ENCODE assay signal across 24 mouse cellular contexts in the genomic region with DNA sequence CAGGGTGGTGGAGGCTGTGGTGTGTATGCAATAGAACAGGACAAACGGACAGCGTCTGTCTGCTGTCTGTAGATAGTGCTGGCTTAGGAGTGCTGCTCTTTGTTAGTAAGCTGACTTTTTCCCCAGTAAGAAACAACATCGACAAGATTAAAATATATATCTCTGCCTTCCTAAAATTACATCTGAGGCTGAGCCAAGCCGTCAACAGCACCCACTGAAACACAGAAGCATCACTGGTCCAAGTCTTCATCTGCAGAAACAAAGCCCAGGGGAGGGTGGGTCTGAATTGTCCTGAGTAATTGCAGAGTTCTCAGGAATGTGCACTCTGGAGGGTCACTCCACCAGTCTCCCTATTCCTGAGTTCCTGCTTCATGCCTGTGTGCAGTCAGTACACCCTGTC. TPM values are rescaled to one million over a fixed set of nuclear protein-coding genes. Genes with fewer than 3 reads are reported as not detected.
A peak's percentile ranks its signal among the peaks of the same experiment; 100 is the strongest.
DNase-seq lines count a peak whose midpoint lies in the region; ATAC-seq and TF ChIP-seq lines count a peak whose summit lies in the region.
"Had no signal": no experiment of that assay in that cellular context is flagged by ENCODE, and none has a peak within 500 bp of the region (broad histone marks: within the 10 kb centered on the region; RNA-seq: fewer than 3 reads in every experiment).

No protein-coding gene starts in this region.

- 44% methylated on average over 4 of the region's 4 CpGs for WGBS in kidney, embryonic 16.5 days
- 54% methylated on average over 4 of the region's 4 CpGs for WGBS in stomach, embryonic 15.5 days
- WGBS in hindbrain, embryonic 16.5 days = 64% methylated on average over 4 of the region's 4 CpGs

- no peak for TF ChIP-seq CTCF in cortical plate, adult 2 months (IDR thresholded peaks at IDR 0.05; ENCODE audit: extremely low read depth, insufficient read depth, low read length)

- H3K27ac ChIP-seq in kidney, embryonic 16.5 days (ENCODE audit: low read length) = peak overlapping the region; percentile 96
- 0 out of 2 replicates have a peak overlapping the region, but pooled peaks have one; percentile 58 for H3K27ac ChIP-seq in cortical plate, adult 2 months (ENCODE audit: insufficient read depth, low read length)
- peak overlapping the region; percentile 73 for H3K27ac ChIP-seq in stomach, embryonic 15.5 days
- no peak overlapping the region for H3K27ac ChIP-seq in hindbrain, embryonic 16.5 days (ENCODE audit: low read depth, low read length)
- H3K27ac ChIP-seq: forebrain, embryonic 13.5 days; heart, embryonic 10.5 days; hindbrain, embryonic 15.5 days; layer of hippocampus, adult 2 months; limb, embryonic 12.5 days; liver, embryonic 12.5 days; midbrain, embryonic 13.5 days had no signal

- H3K27me3 ChIP-seq in kidney, embryonic 16.5 days (ENCODE audit: insufficient read depth, low read length) = no peaks in the 10 kb centered on the region
- H3K27me3 ChIP-seq in megakaryocyte, embryonic 14.5 days (replicated peaks) = peaks cover 23% of the 10 kb centered on the region
- no peaks in the 10 kb centered on the region for H3K27me3 ChIP-seq in stomach, embryonic 15.5 days (replicated peaks)
- H3K27me3 ChIP-seq in hindbrain, embryonic 16.5 days (replicated peaks; ENCODE audit: control insufficient read depth, insufficient read depth, low read length) = no peaks in the 10 kb centered on the region
- H3K27me3 ChIP-seq: forebrain, embryonic 13.5 days; hindbrain, embryonic 15.5 days; limb, embryonic 12.5 days; midbrain, embryonic 13.5 days had no signal

- no peaks in the 10 kb centered on the region for H3K36me3 ChIP-seq in kidney, embryonic 16.5 days (ENCODE audit: insufficient read depth, low read length)
- H3K36me3 ChIP-seq in megakaryocyte, embryonic 14.5 days (replicated peaks; ENCODE audit: low read length) = no peaks in the 10 kb centered on the region
- H3K36me3 ChIP-seq in stomach, embryonic 15.5 days = no peaks in the 10 kb centered on the region
- H3K36me3 ChIP-seq in hindbrain, embryonic 16.5 days (ENCODE audit: control insufficient read depth, insufficient read depth, low read length) = no peaks in the 10 kb centered on the region
- H3K36me3 ChIP-seq: heart, embryonic 10.5 days; hindbrain, embryonic 15.5 days; limb, embryonic 12.5 days; liver, embryonic 12.5 days; midbrain, embryonic 13.5 days had no signal

- H3K4me2 ChIP-seq in kidney, embryonic 16.5 days (replicated peaks; ENCODE audit: low read depth, low read length) = no peak overlapping the region
- no peak overlapping the region for H3K4me2 ChIP-seq in stomach, embryonic 15.5 days
- H3K4me2 ChIP-seq in hindbrain, embryonic 16.5 days (ENCODE audit: low read length) = no peak overlapping the region
- H3K4me2 ChIP-seq: forebrain, embryonic 13.5 days; hindbrain, embryonic 15.5 days; limb, embryonic 12.5 days; liver, embryonic 12.5 days; midbrain, embryonic 13.5 days had no signal

- no peak overlapping the region for H3K4me3 ChIP-seq in kidney, embryonic 16.5 days (ENCODE audit: low read length)
- H3K4me3 ChIP-seq in megakaryocyte, embryonic 14.5 days (replicated peaks) = peak overlapping the region; percentile 38
- H3K4me3 ChIP-seq in cortical plate, adult 2 months (ENCODE audit: insufficient read depth, low read length) = no peak overlapping the region
- H3K4me3 ChIP-seq in stomach, embryonic 15.5 days (replicated peaks) = no peak overlapping the region
- H3K4me3 ChIP-seq in hindbrain, embryonic 16.5 days (ENCODE audit: low read length) = no peak overlapping the region
- H3K4me3 ChIP-seq: forebrain, embryonic 13.5 days; heart, embryonic 10.5 days; hindbrain, embryonic 15.5 days; layer of hippocampus, adult 2 months; limb, embryonic 12.5 days; liver, embryonic 12.5 days; midbrain, embryonic 13.5 days had no signal

- DNase-seq in kidney, adult 8-10 months = no peak
- DNase-seq: adrenal gland, adult 8-10 months; cerebellum, adult 2 months; cerebellum, postnatal 25 days; lung, adult 18-20 months; right cerebral cortex, postnatal 14 days; spleen, adult 18-20 months; thymus, postnatal 25 days had no signal

- TF ChIP-seq POLR2A in cortical plate, adult 2 months (IDR thresholded peaks at IDR 0.05; ENCODE audit: extremely low read depth, insufficient read depth, low read length) = no peak

- peaks cover 51% of the 10 kb centered on the region for H3K4me1 ChIP-seq in kidney, embryonic 16.5 days (ENCODE audit: insufficient read depth, low read length)
- H3K4me1 ChIP-seq in megakaryocyte, embryonic 14.5 days = peaks cover 29% of the 10 kb centered on the region
- peaks cover 22% of the 10 kb centered on the region for H3K4me1 ChIP-seq in cortical plate, adult 2 months (ENCODE audit: control insufficient read depth, insufficient read depth, low read length)
- peaks cover 15% of the 10 kb centered on the region; the same call in 1 of the 2 replicates for H3K4me1 ChIP-seq in stomach, embryonic 15.5 days
- H3K4me1 ChIP-seq in hindbrain, embryonic 16.5 days (ENCODE audit: control insufficient read depth, insufficient read depth, low read depth, low read length) = no peaks in the 10 kb centered on the region
- H3K4me1 ChIP-seq: forebrain, embryonic 13.5 days; hindbrain, embryonic 15.5 days had no signal

- H3K9me3 ChIP-seq in kidney, embryonic 16.5 days (ENCODE audit: low read length) = no peaks in the 10 kb centered on the region
- no peaks in the 10 kb centered on the region for H3K9me3 ChIP-seq in megakaryocyte, embryonic 14.5 days
- H3K9me3 ChIP-seq in stomach, embryonic 15.5 days = no peaks in the 10 kb centered on the region
- H3K9me3 ChIP-seq in hindbrain, embryonic 16.5 days (ENCODE audit: control insufficient read depth, low read length) = no peaks in the 10 kb centered on the region
- H3K9me3 ChIP-seq: forebrain, embryonic 13.5 days; heart, embryonic 10.5 days; hindbrain, embryonic 15.5 days; limb, embryonic 12.5 days; liver, embryonic 12.5 days; midbrain, embryonic 13.5 days had no signal

- ATAC-seq in kidney, embryonic 16.5 days (ENCODE audit: low FRiP score, low TSS enrichment) = 0 out of 2 replicates have a peak, but pooled peaks have one; percentile 17
- ATAC-seq in megakaryocyte, adult 5-6 weeks (ENCODE audit: poor library complexity, severe bottlenecking) = no peak
- no peak for ATAC-seq in stomach, embryonic 15.5 days (ENCODE audit: insufficient read depth, low FRiP score, low read depth)
- ATAC-seq in hindbrain, embryonic 16.5 days = no peak
- ATAC-seq: activated CD4-positive, CD25-positive, alpha-beta regulatory T cell, adult 4 months; forebrain, embryonic 13.5 days; liver, embryonic 12.5 days; midbrain, embryonic 13.5 days had no signal

- peak overlapping the region; percentile 10; the same call in 1 of the 2 replicates for H3K9ac ChIP-seq in kidney, embryonic 16.5 days (replicated peaks; ENCODE audit: low read length)
- no peak overlapping the region for H3K9ac ChIP-seq in stomach, embryonic 15.5 days
- H3K9ac ChIP-seq in hindbrain, embryonic 16.5 days (ENCODE audit: low read depth, low read length) = no peak overlapping the region
- H3K9ac ChIP-seq: forebrain, embryonic 13.5 days; hindbrain, embryonic 15.5 days; limb, embryonic 12.5 days; liver, embryonic 12.5 days; midbrain, embryonic 13.5 days had no signal

RNA-seq across cellular contexts. Expression of gene Dact2, which starts 25.2 kb away (rescaled TPM):
- 15.0 and 17.7 TPM in 2 replicates for polyA plus RNA-seq in kidney, embryonic 16.5 days (2015; fragmentation: Nextera tagmentation; extraction: Ambion mirVana)
- 0.19 TPM in 1 of 2 replicates, not detected in the other for polyA plus RNA-seq in megakaryocyte, embryonic 14.5 days (2012; ENCODE audit: insufficient read depth, low replicate concordance)
- total RNA-seq in megakaryocyte, adult 5-6 weeks (2015) = not detected in 2 replicates
- not detected in 2 replicates for total RNA-seq in megakaryocyte, adult 5-6 weeks (2017)
- 69.7 and 71.4 TPM in 2 replicates for polyA plus RNA-seq in cortical plate, adult 2 months (2012; rRNA removed)
- polyA plus RNA-seq in stomach, embryonic 15.5 days (2015; fragmentation: Nextera tagmentation; extraction: Ambion mirVana) = 5.2 and 7.1 TPM in 2 replicates
- polyA plus RNA-seq in hindbrain, embryonic 16.5 days (2015; fragmentation: Nextera tagmentation; extraction: Ambion mirVana) = 3.1 and 3.7 TPM in 2 replicates
- total RNA-seq: hematopoietic stem cell, adult 5-6 weeks; MEL had no signal
- polyA plus RNA-seq: activated CD4-positive, CD25-positive, alpha-beta regulatory T cell, adult 4 months had no signal
